Mouse (Mus musculus) kidney, postnatal 10 days (tissue): ENCODE results near the gene Selenok.
A peak's percentile ranks its signal among the peaks of the same experiment; 100 is the strongest.

ENCODE experiments used
- DNase-seq: peaks from one replicate; pipeline ENCODE4 v3.0.0; 2021; ENCODE audit warnings: mixed read lengths

Selenok gene

DNA sequence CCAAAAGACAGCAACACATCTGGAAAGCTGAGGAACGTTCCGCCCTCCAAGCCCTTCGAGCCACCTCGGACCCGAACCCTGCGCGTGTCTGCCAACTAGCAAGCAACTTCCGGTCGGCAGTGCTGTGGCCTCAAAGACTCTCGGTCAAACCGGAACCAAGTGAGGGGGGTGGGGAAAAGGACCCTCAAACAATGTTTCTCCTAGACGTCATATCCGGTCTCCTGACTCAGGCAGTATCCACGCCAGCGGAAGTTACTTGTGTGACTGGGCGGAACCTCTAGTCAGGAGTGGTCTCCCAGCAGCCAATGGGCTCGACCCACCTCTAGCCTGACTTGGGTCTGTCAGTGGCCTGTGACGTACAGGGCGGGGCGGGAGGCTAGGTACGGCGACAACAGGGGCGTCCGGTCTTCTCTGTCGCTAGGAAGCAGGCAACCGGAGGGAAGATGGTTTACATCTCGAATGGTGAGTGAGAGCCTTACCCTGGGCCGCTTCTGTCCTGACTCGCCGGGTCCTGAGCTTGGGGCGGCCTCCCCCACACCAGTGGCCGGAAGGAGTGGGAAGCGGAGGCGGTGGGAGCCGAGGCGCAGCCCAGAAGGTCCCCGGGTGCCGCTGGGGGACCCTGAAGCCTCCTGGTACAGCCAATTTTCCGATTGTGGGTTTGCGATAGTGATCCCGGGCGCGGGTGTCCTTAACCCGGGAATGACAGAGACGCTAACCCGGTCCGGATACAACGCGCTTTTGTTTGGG is at the start of gene Selenok:
Gene Selenok, plus strand, starts transcription at position 234 of the 747 bp plus-strand sequence.
- peak; percentile 96 for DNase-seq

DNA sequence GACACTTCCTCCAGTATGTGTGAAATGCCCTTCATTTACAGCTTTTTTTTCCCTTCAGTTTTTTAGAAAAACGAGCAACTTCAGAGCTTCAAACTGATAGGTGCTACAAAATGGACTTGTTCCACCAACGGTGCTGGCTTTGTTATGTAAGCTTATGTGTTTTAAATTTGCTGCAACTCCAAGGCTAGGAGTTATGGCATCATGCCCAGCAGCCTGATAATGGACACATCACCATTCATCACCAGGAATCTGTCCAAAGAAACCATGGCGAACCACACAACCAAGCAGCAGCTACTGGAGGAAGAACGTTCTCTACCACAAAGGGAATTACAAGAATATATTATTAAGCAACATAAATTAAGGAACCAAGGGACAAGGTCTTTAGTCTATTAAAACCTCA is 39.1 kb upstream of the Selenok start:
- no peak for DNase-seq

DNA sequence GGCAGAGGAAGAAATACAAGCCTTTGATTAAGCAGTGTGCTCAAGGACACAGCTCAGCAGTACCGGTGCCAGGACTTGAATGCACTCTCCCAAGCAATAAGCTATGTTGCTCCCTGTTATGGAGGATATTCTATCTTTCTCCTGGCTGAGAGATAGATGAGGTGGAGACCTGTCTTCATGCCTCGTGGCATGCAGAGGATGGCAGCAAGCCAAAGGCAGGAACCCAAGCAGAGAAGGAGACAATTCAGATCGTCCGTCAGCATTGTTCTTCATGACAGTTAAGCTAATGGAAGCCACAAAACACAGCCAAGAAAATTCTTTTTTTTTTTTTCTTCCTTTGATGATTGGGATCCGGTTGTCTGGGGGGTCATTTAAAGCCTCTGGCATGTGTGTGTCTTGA is 32.6 kb upstream of the Selenok start:
- no peak for DNase-seq

DNA sequence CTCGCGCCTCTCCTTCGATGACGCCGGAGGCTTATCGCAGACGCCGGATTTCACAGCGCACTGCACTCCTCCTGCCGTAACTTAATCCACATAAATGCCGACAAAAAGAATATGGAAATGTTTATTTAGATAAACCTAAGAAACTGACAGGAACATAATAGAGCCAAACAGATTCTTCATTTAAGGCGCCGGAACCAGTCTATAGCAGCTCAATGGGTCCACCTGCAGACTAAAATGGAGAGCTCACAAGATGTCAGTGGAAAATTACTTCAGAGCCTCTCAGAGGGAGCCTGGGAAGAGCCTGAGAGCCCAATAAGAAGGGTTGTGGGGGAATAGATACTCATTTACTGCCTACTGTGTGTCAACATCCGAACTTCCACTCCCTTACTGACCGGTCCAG is 30.6 kb upstream of the Selenok start:
- no peak for DNase-seq

DNA sequence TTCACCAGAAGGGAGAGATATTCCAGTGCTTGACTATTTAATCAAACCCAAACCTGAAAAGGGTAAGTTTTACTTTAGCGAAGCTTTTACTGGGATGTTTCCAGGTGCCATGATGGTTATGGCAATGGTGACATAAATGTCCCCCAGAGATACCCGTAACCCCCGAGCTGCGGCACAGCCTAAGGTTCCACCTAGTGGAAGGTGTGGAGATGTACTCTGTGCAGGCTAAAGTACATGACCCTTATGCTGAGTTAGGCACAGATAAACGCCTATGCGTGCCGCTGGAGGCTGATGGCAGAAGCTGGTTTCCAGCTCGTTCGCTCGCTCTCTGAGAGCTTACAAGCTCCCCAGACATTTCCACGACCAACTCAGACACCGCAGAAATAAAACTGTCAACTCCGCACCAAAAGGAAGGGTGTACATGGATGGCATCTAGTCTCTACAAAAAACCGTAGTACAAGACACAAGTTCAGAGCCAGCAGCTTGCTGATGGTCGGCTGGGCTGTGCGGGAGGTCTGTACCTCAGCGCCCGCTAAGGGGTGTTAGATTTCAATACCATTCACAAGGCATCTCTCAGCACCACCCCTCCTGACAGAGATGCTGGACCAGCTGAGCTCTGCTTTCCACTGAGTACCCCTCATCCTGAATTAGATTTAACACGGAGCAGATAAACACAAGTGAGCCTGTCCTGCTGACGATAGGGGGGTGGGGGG is 28.4 kb upstream of the Selenok start:
- DNase-seq, result no peak

DNA sequence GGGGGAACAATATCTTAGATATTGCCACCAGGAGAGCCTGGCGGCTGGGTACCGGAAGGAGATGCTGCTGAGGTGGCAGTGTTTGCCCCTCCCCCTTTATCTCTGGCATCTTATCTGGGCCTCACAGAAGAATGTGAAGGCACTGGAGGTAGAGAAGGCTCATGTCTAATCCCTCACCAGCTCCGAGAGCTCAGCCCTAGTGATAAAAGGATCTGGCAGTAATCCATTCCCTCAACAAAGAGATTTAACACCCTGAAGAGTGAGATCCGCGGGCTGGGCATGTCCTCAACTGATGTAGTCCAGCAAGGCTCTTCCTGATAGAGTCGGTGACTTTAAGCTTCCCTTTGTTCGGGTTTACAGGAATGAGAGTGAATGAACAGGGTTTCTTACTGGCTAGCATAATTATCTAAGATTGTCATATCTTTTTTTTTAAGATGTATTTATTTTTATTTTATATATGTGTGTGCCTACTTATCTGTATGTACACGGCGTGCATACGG is 27.7 kb upstream of the Selenok start:
- no peak for DNase-seq

DNA sequence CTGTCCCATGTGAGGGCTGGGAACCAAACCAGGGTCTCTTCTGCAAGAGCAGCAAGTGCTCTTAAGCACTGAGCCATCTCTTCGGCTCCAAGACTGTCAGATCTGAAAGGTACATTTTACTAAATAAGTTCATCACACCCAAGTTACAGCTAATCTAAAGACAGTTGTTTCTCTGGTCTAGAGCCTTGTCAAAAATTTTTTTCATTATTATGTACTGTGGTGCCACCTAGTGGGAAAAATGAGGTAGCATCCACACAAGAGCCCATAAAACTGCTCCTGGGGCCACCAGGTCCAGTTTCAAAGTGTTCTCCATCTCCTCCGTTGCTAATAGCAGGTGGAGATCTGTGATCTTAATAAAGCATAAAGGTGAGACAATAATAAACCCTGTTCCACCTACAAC is 27.2 kb upstream of the Selenok start:
- peak; percentile 63 for DNase-seq

DNA sequence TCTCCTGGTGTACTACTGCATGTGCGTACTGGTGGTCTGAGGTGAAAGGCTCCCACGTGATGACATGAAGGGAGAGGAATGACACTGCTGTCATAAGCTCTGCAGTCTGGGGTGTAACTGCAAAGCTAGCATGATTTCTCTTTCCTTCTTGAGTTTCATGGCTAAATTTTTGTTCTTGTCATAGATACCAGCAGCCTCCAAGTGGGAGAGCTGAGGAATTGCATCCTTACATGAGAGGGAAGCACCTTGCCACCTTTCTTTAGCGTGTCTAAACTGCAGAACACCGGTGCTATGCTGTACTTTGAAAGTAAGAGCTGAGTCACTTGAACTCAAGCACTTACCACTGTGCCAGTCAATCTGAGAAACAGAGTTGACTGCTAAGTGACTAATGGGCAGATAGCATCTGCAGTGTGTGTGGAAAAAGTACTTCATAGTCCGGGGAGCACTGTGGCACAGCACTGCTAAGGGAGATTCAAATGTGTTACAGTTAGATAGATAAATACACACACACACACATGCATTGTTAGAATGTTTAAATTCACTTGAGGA is 21.3 kb upstream of the Selenok start:
- no peak for DNase-seq

DNA sequence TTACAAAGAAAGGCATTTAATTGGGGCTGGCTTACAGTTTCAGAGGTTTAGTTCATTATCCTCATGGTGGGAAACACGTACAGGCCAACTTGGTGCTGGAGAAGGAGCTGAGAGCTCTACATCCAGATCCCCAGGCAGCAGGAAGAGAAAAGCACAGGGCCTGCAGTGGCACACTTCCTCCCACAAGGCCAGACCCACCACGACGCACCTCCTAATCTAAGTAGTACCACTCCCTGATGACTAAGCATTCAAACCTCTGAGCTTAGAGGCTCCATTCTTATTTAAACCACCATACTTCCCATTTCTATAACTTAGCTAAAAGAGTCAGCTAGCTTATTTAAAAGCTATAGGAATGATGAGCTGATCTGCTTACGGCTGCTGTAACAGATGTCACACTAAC is 17.3 kb upstream of the Selenok start:
- no peak for DNase-seq

DNA sequence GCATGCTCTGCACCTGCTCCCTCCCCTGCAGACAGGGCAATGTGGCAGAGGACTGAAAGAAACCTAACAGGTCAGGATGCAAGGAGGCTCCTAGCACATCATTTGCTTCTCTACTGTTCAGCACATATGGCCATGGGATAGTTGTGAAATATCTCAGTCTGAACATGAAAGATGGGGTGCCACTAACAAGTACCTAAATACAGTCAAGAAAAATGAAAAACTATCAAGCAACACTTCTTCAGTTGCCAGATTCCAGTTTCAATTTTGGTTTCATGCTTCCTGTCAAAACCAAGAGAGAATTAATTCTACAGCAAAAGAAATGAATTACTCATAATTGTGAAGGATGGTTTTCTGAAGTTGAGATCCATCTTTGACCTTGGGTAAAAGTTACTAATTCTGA is 10.7 kb upstream of the Selenok start:
- no peak for DNase-seq

DNA sequence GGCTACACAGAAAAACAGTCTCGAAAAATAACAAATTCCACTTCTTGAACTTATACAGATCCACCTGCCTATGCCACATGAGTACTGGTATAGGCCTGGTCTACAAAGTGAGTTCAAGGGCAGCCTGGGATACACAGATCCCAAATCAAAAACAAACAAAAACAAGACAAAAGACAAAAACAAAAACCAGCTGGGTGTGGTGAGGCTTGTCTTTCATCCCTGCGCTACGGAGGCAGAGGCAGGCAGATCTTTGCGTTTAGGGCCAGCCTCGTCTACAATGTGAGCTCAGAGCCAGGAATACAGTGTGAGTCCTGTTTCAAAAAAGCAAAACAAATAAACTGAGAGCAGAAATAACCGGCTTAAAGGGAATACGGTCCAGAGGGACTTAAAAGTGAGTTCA is 497 bp upstream of the Selenok start:
- no peak for DNase-seq

DNA sequence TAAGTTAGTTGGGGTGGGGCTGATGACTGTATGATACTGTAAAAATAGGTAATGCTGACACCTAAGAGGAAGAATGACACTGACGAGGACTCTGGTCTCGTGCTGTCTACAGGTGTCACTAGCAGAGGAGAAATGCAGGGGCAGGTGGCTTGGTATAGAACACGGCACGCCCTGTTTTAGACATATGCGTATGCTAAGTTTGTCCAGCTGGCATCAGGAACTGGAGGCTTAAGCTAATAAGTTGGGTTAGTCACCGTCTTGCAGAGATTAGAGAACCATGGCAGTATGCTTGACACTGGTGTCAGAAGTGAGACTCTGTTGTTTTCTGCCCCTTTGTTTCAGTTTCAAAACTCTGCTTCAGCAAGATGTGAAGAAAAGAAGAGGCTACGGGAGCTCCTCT is 3.3 kb downstream of the Selenok start:
- DNase-seq, result no peak

DNA sequence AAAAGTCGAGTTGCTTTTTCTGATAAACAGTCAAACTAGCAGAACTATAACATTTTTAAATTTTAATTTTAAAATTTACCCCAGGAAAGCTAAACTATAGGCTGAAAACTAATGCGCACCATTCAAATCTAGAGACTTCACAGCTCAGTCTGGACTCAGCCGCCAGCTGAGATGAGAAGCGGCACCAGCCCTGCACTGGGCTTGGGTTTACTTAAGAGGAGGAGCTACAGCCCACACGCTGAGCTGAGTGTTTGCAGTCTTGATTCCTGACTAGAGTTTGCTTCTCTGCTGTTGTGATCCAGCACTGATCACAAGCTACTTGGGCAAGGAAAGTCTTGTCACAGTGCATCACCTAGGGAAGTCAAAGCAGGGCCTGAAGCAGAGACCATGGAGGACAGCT is 3.9 kb downstream of the Selenok start:
- no peak for DNase-seq

DNA sequence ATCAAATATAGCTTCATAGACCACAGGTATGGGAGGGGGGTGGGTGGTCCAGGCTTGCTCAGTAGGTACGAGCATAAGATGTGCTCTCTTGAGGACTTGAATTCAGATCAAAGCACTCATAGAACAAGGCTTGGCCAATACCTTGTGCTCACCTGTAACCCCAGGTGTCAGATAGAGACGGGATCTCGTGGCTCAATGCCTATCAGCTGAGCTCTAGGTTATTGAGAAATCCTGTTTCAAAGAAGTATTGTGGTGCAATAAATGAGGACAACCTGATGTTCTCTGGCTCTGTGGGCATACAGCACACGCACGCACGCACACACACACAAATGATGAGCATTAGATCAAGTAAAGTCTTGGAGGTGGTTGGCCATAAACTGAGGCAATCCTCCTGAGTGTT is 8.8 kb downstream of the Selenok start:
- peak; percentile 3 for DNase-seq

DNA sequence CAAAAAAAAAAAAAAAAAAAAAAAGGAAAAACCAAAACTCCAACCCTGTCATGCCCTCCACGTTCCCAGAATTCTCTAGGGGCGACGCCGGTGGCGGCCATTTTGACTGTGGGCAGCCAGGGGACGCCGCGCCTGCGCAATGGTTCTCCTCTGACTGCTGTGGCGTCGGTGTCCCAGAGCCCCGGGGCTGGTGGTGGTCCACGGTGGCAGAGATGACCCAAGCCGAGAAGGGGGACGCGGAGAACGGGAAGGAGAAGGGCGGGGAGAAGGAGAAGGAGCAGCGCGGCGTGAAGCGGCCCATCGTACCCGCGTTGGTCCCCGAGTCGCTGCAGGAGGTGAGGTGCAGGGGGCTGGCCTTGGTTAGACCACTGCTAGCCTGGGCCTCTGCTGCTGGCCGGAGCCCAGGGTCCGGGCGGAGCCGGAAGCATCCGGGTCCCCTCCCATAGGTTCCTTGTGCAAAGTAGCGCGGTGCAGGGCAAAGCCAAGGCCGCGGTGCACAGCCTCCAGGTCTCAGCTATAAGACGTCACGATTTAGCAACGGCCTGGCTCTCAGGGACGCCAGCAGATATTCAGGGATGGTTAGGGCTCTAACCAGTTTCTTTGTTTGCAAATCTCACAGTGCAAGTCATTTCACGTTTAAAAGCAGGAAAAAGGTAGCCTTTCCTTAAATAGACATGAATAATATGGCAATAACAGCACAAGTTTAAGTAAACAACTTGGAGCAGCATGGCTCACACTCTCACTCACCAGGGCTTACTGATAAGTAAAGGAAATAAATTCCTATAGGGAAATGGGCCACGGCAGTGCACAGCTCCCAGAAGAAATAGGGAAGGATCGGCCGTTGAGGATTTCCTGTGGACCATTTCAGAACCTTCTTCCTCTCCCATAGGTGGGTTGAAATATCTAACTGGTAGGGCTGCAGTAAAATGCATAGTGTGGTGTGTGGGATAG is 10.4 kb downstream of the Selenok start, which contains the start of gene Actr8:
Gene Actr8, plus strand, starts transcription at position 84 of the 951 bp plus-strand sequence.
- peak; percentile 95 for DNase-seq

DNA sequence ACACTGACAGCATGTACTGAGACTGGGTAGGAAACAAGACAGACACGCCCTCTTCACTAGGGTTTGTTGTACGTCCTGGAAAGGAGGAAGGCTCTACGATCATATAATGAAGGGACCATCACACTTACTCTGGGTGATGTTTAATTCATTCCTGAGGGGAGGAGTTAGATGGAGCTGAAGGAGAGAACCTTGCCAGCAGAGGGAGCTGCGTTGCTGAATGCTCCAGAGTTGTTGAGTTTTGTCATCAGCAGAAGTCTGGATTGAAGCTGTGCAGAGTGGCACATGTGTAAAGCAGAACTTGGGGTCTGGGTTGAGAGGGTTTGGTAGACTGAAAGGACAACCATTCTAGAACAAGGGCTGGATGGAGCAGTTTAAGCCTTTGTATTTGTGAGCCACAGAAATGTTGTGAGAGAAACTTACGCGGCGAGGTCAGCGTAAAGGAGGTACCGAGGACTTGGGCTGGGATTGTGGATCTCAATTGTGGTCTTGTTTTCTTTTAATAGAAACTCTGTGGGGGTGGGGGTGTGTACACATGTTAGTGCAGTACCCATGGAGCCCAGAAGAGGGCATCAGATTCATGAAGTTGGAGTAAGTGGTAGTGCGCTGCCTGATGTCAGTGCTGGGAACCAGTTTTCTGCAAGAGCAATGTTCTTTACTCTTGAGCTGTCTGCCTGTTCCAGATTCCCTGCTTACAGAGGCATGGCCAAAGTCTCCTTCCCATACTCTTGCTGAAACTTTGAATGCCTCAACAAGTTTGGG is 12.5 kb downstream of the Selenok start:
- DNase-seq, result peak; percentile 56

DNA sequence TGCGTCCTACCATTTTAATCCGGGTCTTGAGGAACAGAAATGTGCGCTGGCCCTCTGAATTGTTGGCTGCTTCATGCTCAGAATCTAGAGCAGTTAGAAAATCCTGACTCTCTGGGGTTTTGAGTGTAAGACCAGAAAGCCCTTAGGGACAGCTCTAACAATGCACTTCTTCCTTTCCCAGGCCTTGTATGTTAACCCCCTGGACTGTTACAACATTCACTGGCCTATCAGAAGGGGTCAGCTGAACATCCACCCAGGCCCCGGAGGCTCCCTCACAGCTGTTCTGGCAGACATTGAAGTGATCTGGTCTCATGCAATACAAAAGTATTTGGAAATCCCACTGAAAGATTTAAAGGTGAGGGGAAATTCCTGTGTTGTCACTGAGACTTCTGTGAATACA is 18.0 kb downstream of the Selenok start:
- no peak for DNase-seq

DNA sequence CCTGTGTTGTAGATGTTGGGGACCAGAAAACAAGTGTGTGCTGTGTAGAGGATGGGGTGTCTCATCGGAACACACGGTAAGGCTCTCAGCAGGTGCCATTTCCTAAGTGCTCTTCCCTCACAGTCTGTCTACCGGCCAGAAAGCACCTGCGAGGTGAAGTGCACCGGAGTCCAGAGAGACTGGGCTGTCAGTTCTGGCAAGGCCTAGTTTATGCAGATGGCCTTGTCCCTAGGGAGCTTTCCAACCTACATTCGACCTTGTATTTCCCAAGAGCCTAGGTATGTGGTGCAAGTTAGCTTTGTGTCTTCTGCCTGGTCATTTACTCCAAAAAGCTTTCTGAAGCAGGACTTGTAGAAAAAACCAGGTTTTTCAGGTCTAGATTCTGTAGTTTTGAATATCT is 19.2 kb downstream of the Selenok start:
- no peak for DNase-seq

DNA sequence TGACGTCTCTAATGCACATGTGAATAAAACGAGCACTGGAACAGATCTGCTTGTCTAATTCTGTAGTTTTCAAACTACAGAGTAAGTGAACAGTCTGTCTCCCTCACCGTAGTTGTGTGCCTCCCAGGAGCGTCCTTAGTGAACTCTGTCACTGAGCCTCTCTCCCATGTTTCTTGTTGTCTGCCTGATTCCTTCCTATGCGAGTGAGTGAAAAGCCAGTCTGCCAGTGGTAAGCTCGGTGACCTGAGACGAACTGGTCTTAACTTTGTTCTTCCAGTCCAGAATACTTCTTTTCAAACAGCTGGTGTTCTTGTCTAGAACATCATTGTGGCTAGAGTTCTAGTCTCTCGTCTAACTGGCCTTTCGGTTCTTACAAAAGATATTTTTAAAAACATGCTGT is 19.6 kb downstream of the Selenok start:
- DNase-seq, result no peak

DNA sequence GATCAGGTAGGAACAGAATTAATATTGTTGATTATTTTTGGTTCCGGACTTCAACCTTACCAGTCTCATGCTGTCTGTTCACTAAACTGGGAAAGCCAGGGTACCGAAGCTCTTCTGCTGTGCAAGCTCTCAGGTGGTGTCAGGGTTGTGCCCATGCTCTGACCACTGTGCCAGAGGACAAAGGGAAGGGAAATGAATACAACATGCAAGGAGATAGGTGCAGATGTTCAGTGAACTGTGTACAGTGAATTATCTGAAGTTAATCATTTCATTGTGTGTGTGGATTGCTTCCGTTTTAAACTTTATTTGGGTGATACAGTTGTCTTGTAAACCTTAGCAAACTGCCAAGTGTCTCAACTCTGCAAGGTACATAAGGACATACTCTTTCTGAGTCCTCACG is 20.2 kb downstream of the Selenok start:
- DNase-seq, result no peak

DNA sequence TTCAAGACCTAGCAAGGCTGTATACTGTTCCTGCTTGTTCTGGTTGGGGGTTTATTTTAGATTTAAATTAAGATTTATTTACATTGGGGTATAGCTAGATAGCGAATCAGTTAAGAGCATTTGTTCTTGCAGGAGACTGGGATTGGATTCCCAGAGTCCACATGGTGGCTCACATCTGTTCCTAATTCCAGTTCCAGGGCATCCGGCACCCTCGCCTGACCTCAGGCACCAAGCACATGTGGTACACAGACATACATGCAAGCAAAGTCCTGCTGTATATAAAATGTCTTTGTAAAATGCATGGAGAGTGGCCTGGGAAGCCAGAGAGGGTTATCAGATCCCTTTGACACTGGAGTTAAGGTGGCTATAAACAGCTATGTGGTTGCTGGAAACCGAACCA is 26.9 kb downstream of the Selenok start:
- no peak for DNase-seq
